Mouse (Mus musculus): ENCODE results near the gene Olfr1290. TPM values are rescaled to one million over a fixed set of nuclear protein-coding genes. Genes with fewer than 3 reads are reported as not detected.

Olfr1290 gene
- polyA plus RNA-seq (2017; shearing (Covaris generic)), result not detected

DNA sequence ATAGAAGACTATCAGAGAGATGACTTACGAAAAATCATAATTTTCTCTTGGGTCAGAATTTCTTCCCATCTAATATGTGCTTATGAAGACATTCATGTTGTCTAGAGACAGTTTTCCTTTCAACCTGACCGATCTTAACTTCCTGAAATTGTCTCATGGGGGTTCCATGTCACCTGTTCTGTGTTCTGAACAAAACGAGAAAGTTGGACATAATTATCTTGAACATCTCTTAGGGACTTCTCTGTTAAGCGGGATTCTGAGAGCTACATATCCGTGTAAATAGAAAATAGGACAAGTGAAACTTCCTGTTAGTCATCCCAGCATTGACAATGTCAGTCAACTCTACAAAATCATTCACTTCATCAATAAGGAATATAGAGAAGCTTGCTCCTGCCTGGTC, at the start of gene Olfr1290:
TSS of gene Olfr1290 (minus strand) at position 101 of the 400 bp plus-strand sequence.

DNA sequence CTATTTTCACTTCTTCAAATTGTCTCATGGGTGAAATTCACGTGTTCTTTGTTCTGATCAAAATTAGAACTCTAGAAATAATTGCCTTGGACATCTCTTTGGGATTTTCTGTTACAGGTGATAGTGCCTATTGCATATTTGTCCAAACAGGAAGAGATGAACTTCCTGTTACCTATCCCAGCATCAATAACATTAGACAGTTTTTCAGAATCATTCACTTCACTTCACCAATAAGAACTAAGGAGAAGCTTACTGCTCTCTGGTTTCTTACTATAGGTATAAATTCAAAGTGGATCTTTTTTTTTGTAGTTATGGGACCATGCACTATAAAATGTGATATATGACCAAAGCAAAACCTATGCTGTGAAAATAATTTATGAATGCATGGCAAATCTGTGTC, 46.6 kb upstream of the Olfr1290 start, which contains the start of gene Olfr1294:
TSS of gene Olfr1294 (minus strand) at position 101 of the 400 bp plus-strand sequence.

DNA sequence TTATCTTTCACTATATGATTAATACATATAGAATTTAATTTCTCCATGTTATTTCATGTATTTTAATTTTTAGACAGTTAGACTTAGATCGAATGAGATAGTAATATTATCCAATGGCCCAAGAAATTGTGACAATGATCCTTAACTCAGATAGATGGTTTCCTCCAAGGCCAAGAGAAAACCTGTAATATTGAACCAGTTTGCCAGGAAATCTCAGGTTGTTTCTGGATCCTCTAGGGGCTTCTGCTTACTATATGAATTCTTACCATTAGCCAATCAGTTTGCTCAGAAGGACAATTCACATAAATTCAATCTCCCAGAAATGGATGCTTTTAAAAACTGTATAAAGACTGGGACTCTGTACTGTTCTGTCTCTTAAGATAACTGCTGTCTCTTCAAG, 31.3 kb upstream of the Olfr1290 start, which contains the start of gene Olfr1293-ps:
TSS of gene Olfr1293-ps (plus strand) at position 301 of the 400 bp plus-strand sequence.

DNA sequence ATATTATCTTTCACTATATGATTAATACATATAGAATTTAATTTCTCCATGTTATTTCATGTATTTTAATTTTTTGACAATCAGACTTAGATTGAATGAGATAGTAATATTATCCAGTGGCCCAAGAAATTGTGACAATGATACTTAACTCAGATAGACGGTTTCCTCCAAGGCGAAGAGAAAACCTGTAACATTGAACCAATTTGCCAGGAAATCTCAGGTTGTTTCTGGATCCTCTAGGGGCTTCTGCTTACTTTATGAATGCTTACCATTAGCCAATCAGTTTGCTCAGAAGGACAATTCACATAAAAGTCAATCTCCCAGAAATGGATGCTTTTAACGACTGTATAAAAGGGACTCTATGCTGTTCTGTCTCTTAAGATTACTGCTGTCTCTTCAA, 3.3 kb upstream of the Olfr1290 start, which contains the start of gene Olfr1291-ps1:
TSS of gene Olfr1291-ps1 (plus strand) at position 301 of the 400 bp plus-strand sequence.

DNA sequence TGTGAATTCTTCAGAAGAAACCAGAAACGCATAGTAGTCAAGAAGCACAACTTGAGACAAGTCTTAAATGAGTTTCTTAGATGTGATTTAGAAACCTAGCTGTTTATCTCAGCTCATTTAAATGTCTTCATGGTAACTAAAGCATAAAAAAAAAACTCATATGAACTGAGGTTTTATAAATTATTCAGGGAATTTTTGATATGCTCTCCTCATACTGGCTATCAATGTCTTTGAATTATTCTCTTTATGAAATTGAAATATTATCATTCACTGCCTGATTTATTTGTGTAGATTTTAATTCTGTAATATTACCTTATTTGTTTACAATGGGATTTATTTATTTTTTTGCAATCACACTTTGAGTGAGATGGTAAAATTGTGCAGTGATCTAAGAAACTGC, 13.1 kb downstream of the Olfr1290 start, which contains the start of gene Olfr1289:
TSS of gene Olfr1289 (plus strand) at position 301 of the 400 bp plus-strand sequence.

DNA sequence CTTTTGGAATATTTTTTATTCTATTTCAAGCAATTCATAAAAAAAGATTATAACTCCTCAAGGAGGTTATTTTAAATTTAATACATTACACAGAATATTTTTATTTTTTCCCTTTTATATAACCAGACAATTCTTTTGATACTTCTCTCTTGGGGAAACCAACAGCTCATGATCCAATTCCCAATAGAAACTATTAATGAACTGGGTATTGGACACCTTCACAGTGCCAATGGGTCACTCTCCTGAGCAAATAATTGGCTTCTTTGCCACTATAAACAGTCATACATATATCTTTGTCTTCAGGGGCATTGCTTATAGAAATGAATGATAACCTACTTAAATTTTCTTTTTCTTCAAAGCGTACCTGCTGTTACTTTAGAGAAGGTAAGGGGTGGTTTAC, 19.8 kb downstream of the Olfr1290 start, which contains the start of gene Olfr1288:
TSS of gene Olfr1288 (plus strand) at position 301 of the 400 bp plus-strand sequence.

DNA sequence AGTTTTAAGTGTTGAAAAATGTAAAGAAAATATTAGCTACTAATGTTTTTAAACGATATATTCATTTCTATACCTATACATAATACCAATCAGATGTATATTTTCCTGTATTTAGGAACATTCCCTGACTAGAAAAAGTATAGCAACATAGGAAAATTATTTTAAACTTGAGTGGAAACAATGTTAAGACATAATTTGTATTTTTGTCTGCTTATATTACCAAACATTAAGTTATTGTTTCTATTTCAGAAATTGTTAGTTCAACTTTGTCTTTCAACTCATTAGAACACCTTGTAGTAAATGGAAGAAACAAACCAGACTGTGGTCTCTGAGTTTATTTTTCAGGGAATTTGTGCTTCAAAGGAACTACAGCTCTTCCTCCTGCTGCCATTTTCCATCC, 44.8 kb downstream of the Olfr1290 start, which contains the start of gene Olfr1287:
TSS of gene Olfr1287 (plus strand) at position 301 of the 400 bp plus-strand sequence.

Other genes with a start within 250 kb of the Olfr1290 start
- gene Olfr1276, start 239.3 kb downstream of the Olfr1290 start, polyA plus RNA-seq (2017; shearing (Covaris generic)), result not detected
- under 1 TPM in 1 of 2 experiments, not detected in 1; 0.04 TPM for gene Olfr1277, start 219.7 kb downstream of the Olfr1290 start, polyA plus RNA-seq (2017; shearing (Covaris generic))
- not detected for gene Olfr1278, start 203.7 kb downstream of the Olfr1290 start, polyA plus RNA-seq (2017; shearing (Covaris generic))
- not detected for gene Olfr1279, start 193.2 kb downstream of the Olfr1290 start, polyA plus RNA-seq (2017; shearing (Covaris generic))
- not detected for gene Olfr1280, start 179.8 kb downstream of the Olfr1290 start, polyA plus RNA-seq (2017; shearing (Covaris generic))
- not detected for gene Olfr1281, start 167.3 kb downstream of the Olfr1290 start, polyA plus RNA-seq (2017; shearing (Covaris generic))
- not detected for gene Olfr1282, start 157.8 kb downstream of the Olfr1290 start, polyA plus RNA-seq (2017; shearing (Covaris generic))
- not detected for gene Olfr1283, start 127.0 kb downstream of the Olfr1290 start, polyA plus RNA-seq (2017; shearing (Covaris generic))
- gene Olfr1284, start 118.3 kb downstream of the Olfr1290 start, polyA plus RNA-seq (2017; shearing (Covaris generic)), result not detected
- gene Olfr1286, start 70.7 kb downstream of the Olfr1290 start, polyA plus RNA-seq (2017; shearing (Covaris generic)), result not detected
- gene Olfr1287, start 44.7 kb downstream of the Olfr1290 start, polyA plus RNA-seq (2017; shearing (Covaris generic)), result not detected
- gene Olfr1288, start 19.7 kb downstream of the Olfr1290 start, polyA plus RNA-seq (2017; shearing (Covaris generic)), result not detected
- not detected for gene Olfr1289, start 13.0 kb downstream of the Olfr1290 start, polyA plus RNA-seq (2017; shearing (Covaris generic))
- gene Olfr1291-ps1, start 3.4 kb upstream of the Olfr1290 start, polyA plus RNA-seq (2017; shearing (Covaris generic)), result under 1 TPM; 0.31 to 0.67 TPM
- gene Olfr1293-ps, start 31.4 kb upstream of the Olfr1290 start, polyA plus RNA-seq (2017; shearing (Covaris generic)), result under 1 TPM in 1 of 2 experiments, not detected in 1; 0.17 TPM
- not detected for gene Olfr1294, start 46.5 kb upstream of the Olfr1290 start, polyA plus RNA-seq (2017; shearing (Covaris generic))
- gene Olfr1295, start 75.9 kb upstream of the Olfr1290 start, polyA plus RNA-seq (2017; shearing (Covaris generic)), result not detected
- under 1 TPM in 1 of 2 experiments, not detected in 1; 0.22 TPM for gene Olfr1297, start 132.7 kb upstream of the Olfr1290 start, polyA plus RNA-seq (2017; shearing (Covaris generic))
- not detected for gene Olfr1298, start 155.4 kb upstream of the Olfr1290 start, polyA plus RNA-seq (2017; shearing (Covaris generic))
- gene Olfr1299, start 167.6 kb upstream of the Olfr1290 start, polyA plus RNA-seq (2017; shearing (Covaris generic)), result not detected

Measured in inflammation-experienced regulatory T-cells (primary cell).